Mouse (Mus musculus) liver, postnatal 0 days (tissue): ENCODE measurements around the gene Galnt18.

Experiments used
- CTCF ChIP-seq: sonication (generic); IDR thresholded peaks from 2 replicates; pipeline ENCODE4 v1.5.1; 2016; ENCODE audit warnings: antibody characterized with exemption, low read depth
- EP300 ChIP-seq: IDR thresholded peaks from 2 replicates; pipeline ENCODE4 v1.6.1; 2016; ENCODE audit warnings: antibody characterized with exemption, low read depth, mild to moderate bottlenecking

DNA sequence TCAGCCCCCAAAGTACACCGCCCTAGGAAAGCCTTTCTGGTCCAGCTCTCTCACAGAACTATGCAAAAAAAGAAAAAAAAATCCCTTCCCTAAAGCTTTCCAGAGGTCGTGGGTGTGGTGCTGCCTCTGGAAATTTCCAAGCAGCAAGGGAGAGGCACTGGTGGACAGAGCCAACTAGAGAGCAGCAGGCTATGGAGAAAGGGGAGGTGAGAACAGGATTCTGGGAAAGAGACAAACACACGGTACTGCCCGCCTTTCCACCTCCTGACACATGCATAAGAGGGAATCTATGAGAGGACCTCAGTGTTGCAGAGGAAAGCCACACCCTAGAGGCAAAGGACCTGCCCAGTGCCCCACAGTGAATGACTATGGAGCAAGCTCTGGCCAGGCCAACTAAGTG is 60.9 kb downstream of the Galnt18 start:
- no peak for TF ChIP-seq CTCF
- no peak for TF ChIP-seq EP300
